Mouse (Mus musculus): Measurements from ENCODE around the gene Elmo1. TPM values are rescaled to one million over a fixed set of nuclear protein-coding genes. Genes with fewer than 3 reads are reported as not detected.

Elmo1 gene
- total and polyA plus RNA-seq, 2 experiments from 2014 or later = 35.2 to 36.4 TPM

- no peak overlapping the region for H3K4me3 ChIP-seq (ENCODE audit: low read depth, low read length)
- no peak overlapping the region for H3K27ac ChIP-seq (ENCODE audit: low read depth, low read length)
- H3K27me3 ChIP-seq (ENCODE audit: insufficient read depth, low read length) = no peaks in the 10 kb centered on the region
- no peak overlapping the region for H3K9ac ChIP-seq (replicated peaks; ENCODE audit: low read length, poor library complexity, severe bottlenecking)
- no peaks in the 10 kb centered on the region for H3K9me3 ChIP-seq (ENCODE audit: low read length)
- no peak overlapping the region for H3K4me2 ChIP-seq (ENCODE audit: low read depth, low read length, poor library complexity, severe bottlenecking)
- 100% methylated on average over 1 of the region's 1 CpGs for WGBS
- TF ChIP-seq CTCF (IDR thresholded peaks at IDR 0.05) = no peak
- ATAC-seq (ENCODE audit: low FRiP score) (no peak), DNase-seq (ENCODE audit: low spot score) (no peak)
- H3K4me1 ChIP-seq (ENCODE audit: insufficient read depth, low read length) = no peaks in the 10 kb centered on the region
- H3K36me3 ChIP-seq (ENCODE audit: insufficient read depth, low read length) = no peaks in the 10 kb centered on the region
Measured at GRCm38 (mm10) chr13:20328672-20329071, 238.3 kb downstream of the Elmo1 start.

GRCm38 (mm10) chr13:20330954-20331353 lies 240.6 kb downstream of the Elmo1 start:
- ATAC-seq (ENCODE audit: low FRiP score) (no peak), DNase-seq (ENCODE audit: low spot score) (peak; percentile 67)
- Histone ChIP-seq H3K9ac (replicated peaks; ENCODE audit: low read length, poor library complexity, severe bottlenecking) (no peak overlapping the region), H3K27me3 (ENCODE audit: insufficient read depth, low read length) (no peaks in the 10 kb centered on the region), H3K36me3 (ENCODE audit: insufficient read depth, low read length) (no peaks in the 10 kb centered on the region), H3K27ac (ENCODE audit: low read depth, low read length) (no peak overlapping the region), H3K4me3 (ENCODE audit: low read depth, low read length) (no peak overlapping the region), H3K4me2 (ENCODE audit: low read depth, low read length, poor library complexity, severe bottlenecking) (no peak overlapping the region), H3K4me1 (ENCODE audit: insufficient read depth, low read length) (no peaks in the 10 kb centered on the region), H3K9me3 (ENCODE audit: low read length) (no peaks in the 10 kb centered on the region)
- TF ChIP-seq CTCF (IDR thresholded peaks at IDR 0.05) = no peak
- 94% methylated on average over 7 of the region's 7 CpGs for WGBS

- 75% methylated on average over 4 of the region's 4 CpGs for WGBS
- no peaks in the 10 kb centered on the region for H3K36me3 ChIP-seq (ENCODE audit: insufficient read depth, low read length)
- TF ChIP-seq CTCF (IDR thresholded peaks at IDR 0.05) = no peak
- no peak overlapping the region for H3K27ac ChIP-seq (ENCODE audit: low read depth, low read length)
- H3K4me1 ChIP-seq (ENCODE audit: insufficient read depth, low read length) = no peaks in the 10 kb centered on the region
- no peak overlapping the region for H3K4me3 ChIP-seq (ENCODE audit: low read depth, low read length)
- no peak overlapping the region for H3K4me2 ChIP-seq (ENCODE audit: low read depth, low read length, poor library complexity, severe bottlenecking)
- DNase-seq (ENCODE audit: low spot score) (no peak), ATAC-seq (ENCODE audit: low FRiP score) (no peak)
- H3K9ac ChIP-seq (replicated peaks; ENCODE audit: low read length, poor library complexity, severe bottlenecking) = no peak overlapping the region
- no peaks in the 10 kb centered on the region for H3K27me3 ChIP-seq (ENCODE audit: insufficient read depth, low read length)
- no peaks in the 10 kb centered on the region for H3K9me3 ChIP-seq (ENCODE audit: low read length)
Measured at GRCm38 (mm10) chr13:20335051-20335888, 244.9 kb downstream of the Elmo1 start.

- Histone ChIP-seq H3K4me2 (ENCODE audit: low read depth, low read length, poor library complexity, severe bottlenecking) (no peak overlapping the region), H3K27ac (ENCODE audit: low read depth, low read length) (no peak overlapping the region), H3K9me3 (ENCODE audit: low read length) (no peaks in the 10 kb centered on the region), H3K36me3 (ENCODE audit: insufficient read depth, low read length) (no peaks in the 10 kb centered on the region), H3K9ac (replicated peaks; ENCODE audit: low read length, poor library complexity, severe bottlenecking) (no peak overlapping the region), H3K4me3 (ENCODE audit: low read depth, low read length) (no peak overlapping the region), H3K4me1 (ENCODE audit: insufficient read depth, low read length) (no peaks in the 10 kb centered on the region), H3K27me3 (ENCODE audit: insufficient read depth, low read length) (no peaks in the 10 kb centered on the region)
- DNase-seq (ENCODE audit: low spot score) (no peak), ATAC-seq (ENCODE audit: low FRiP score) (no peak)
- TF ChIP-seq CTCF (IDR thresholded peaks at IDR 0.05) = no peak
- 75% methylated on average over 7 of the region's 7 CpGs for WGBS
Measured at GRCm38 (mm10) chr13:20335889-20336497, 245.6 kb downstream of the Elmo1 start.

GRCm38 (mm10) chr13:20342881-20343280 lies 252.5 kb downstream of the Elmo1 start:
- Histone ChIP-seq H3K4me3 (ENCODE audit: low read depth, low read length) (no peak overlapping the region), H3K27me3 (ENCODE audit: insufficient read depth, low read length) (no peaks in the 10 kb centered on the region), H3K9ac (replicated peaks; ENCODE audit: low read length, poor library complexity, severe bottlenecking) (no peak overlapping the region), H3K4me2 (ENCODE audit: low read depth, low read length, poor library complexity, severe bottlenecking) (no peak overlapping the region), H3K27ac (ENCODE audit: low read depth, low read length) (no peak overlapping the region), H3K36me3 (ENCODE audit: insufficient read depth, low read length) (no peaks in the 10 kb centered on the region), H3K9me3 (ENCODE audit: low read length) (no peaks in the 10 kb centered on the region), H3K4me1 (ENCODE audit: insufficient read depth, low read length) (no peaks in the 10 kb centered on the region)
- 94% methylated on average over 3 of the region's 3 CpGs for WGBS
- DNase-seq (ENCODE audit: low spot score) (no peak), ATAC-seq (ENCODE audit: low FRiP score) (no peak)
- TF ChIP-seq CTCF (IDR thresholded peaks at IDR 0.05) = no peak

GRCm38 (mm10) chr13:20349754-20350153 lies 259.4 kb downstream of the Elmo1 start:
- 84% methylated on average over 1 of the region's 1 CpGs for WGBS
- no peak for TF ChIP-seq CTCF (IDR thresholded peaks at IDR 0.05)
- H3K9ac ChIP-seq (replicated peaks; ENCODE audit: low read length, poor library complexity, severe bottlenecking) = no peak overlapping the region
- H3K36me3 ChIP-seq (ENCODE audit: insufficient read depth, low read length) = no peaks in the 10 kb centered on the region
- H3K27ac ChIP-seq (ENCODE audit: low read depth, low read length) = no peak overlapping the region
- H3K4me1 ChIP-seq (ENCODE audit: insufficient read depth, low read length) = no peaks in the 10 kb centered on the region
- no peak overlapping the region for H3K4me2 ChIP-seq (ENCODE audit: low read depth, low read length, poor library complexity, severe bottlenecking)
- no peaks in the 10 kb centered on the region for H3K27me3 ChIP-seq (ENCODE audit: insufficient read depth, low read length)
- no peak overlapping the region for H3K4me3 ChIP-seq (ENCODE audit: low read depth, low read length)
- ATAC-seq (ENCODE audit: low FRiP score) = no peak
- no peak for DNase-seq (ENCODE audit: low spot score)
- H3K9me3 ChIP-seq (ENCODE audit: low read length) = no peaks in the 10 kb centered on the region
